Mouse (Mus musculus) cortical plate, adult 2 months (tissue): Measurements from ENCODE around the gene Olfr1055.
"Not testable (repeated sequence)": the region's sequence is repeated elsewhere in the genome, so short reads cannot be mapped to it uniquely, and the experiment has no call there.

Source experiments
- CTCF ChIP-seq: fragments of 200-500 bp; IDR thresholded peaks from 2 replicates; pipeline ENCODE4 v1.5.1; 2011; ENCODE audit warnings: mild to moderate bottlenecking, control low read depth, low read length; ENCODE audit not compliant: insufficient read depth; ENCODE audit errors: extremely low read depth
- POLR2A ChIP-seq: fragments of 200-500 bp; IDR thresholded peaks from 2 replicates; pipeline ENCODE4 v1.6.1; 2011; ENCODE audit warnings: mild to moderate bottlenecking, low read length, control low read depth; ENCODE audit not compliant: insufficient read depth; ENCODE audit errors: extremely low read depth

DNA sequence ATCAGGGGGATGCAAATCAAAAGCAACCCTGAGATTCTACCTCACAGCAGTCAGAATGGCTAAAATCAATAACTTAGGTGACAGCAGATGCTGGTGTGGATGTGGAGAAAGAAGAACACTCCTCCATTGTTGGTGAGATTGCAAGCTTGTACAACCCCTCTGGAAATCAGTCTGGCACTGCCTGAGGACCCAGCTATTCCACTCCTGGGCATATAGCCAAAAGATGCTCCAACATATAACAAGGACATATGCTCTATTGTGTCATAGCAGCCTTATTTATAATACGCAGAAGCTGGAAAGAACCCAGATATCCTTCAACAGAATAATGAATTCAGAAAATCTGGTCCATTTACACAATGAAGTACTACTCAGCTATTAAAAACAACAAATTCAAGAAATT, 1.7 kb upstream of the Olfr1055 start:
- not testable (repeated sequence) for TF ChIP-seq POLR2A, CTCF
